Mouse (Mus musculus): ENCODE measurements around the gene Rbm4b. TPM values are rescaled to one million over a fixed set of nuclear protein-coding genes. Genes with fewer than 3 reads are reported as not detected.
A peak's percentile ranks its signal among the peaks of the same experiment; 100 is the strongest.
"Not testable (repeated sequence)": the region's sequence is repeated elsewhere in the genome, so short reads cannot be mapped to it uniquely, and the experiment has no call there.

Rbm4b gene
- polyA plus RNA-seq, 1 experiment from 2014 or later: 17.6 TPM

DNA sequence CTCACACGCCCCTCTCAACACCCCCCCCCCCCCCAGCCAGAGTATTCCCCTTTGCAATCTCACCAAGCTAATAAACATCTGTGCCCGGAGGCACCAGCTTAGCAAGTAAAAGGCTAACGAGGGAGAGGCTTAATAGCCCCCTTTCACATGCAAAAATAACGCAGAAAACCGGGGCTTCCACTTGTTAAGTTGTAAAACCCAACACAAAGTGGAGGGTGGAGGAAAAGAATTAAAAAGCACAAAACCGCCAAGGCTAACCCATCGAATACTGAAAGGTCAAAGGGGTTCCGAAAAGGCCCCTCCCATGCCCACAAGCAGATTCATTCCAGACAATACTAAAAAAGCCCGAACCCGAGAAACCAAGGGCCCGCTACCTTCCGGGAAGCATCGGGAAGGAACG is 54.0 kb downstream of the Rbm4b start:
- Histone ChIP-seq H3K4me1 (ENCODE audit: control insufficient read depth, low read depth, low read length) (peaks cover 23% of the 10 kb centered on the region), H3K36me3 (ENCODE audit: control insufficient read depth, insufficient read depth) (no peaks in the 10 kb centered on the region), H3K4me3 (ENCODE audit: low read depth, low read length) (peak overlapping the region; percentile 87), H3K27ac (ENCODE audit: low read length) (peak overlapping the region; percentile 91), H3K9ac (ENCODE audit: low read depth, low read length) (peak overlapping the region; percentile 75), H3K4me2 (ENCODE audit: low read depth, low read length) (peak overlapping the region; percentile 80), H3K27me3 (ENCODE audit: control insufficient read depth, insufficient read depth, low read depth, low read length) (no peaks in the 10 kb centered on the region), H3K9me3 (replicated peaks; ENCODE audit: control insufficient read depth, low read length) (no peaks in the 10 kb centered on the region)
- WGBS (ENCODE audit: insufficient replicate concordance): under 1% methylated on average over 14 of the region's 14 CpGs
- no peak for ATAC-seq (ENCODE audit: low read depth)

DNA sequence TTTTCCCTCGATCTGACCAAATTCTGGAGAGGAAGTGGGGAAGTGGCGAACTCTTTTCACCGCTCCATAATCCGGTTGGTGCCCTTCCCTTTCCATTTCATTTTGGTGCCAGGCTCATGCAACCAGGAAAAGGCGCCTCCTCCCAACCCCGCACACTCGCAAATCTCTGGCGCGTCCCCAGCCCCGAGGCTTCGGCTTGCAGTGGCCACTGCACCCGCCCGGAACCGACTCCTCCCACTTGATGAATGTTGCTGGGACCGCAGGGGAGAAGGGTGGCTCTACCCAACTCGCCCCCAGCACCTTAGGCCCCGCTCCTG is 54.4 kb downstream of the Rbm4b start:
- Histone ChIP-seq H3K27ac (ENCODE audit: low read length) (peak overlapping the region; percentile 91), H3K9ac (ENCODE audit: low read depth, low read length) (peak overlapping the region; percentile 75), H3K27me3 (ENCODE audit: control insufficient read depth, insufficient read depth, low read depth, low read length) (no peaks in the 10 kb centered on the region), H3K4me1 (ENCODE audit: control insufficient read depth, low read depth, low read length) (peaks cover 23% of the 10 kb centered on the region), H3K4me2 (ENCODE audit: low read depth, low read length) (peak overlapping the region; percentile 80), H3K9me3 (replicated peaks; ENCODE audit: control insufficient read depth, low read length) (no peaks in the 10 kb centered on the region), H3K36me3 (ENCODE audit: control insufficient read depth, insufficient read depth) (no peaks in the 10 kb centered on the region), H3K4me3 (ENCODE audit: low read depth, low read length) (peak overlapping the region; percentile 87)
- 0% methylated on average over 17 of the region's 17 CpGs for WGBS (ENCODE audit: insufficient replicate concordance)
- no peak for ATAC-seq (ENCODE audit: low read depth)

DNA sequence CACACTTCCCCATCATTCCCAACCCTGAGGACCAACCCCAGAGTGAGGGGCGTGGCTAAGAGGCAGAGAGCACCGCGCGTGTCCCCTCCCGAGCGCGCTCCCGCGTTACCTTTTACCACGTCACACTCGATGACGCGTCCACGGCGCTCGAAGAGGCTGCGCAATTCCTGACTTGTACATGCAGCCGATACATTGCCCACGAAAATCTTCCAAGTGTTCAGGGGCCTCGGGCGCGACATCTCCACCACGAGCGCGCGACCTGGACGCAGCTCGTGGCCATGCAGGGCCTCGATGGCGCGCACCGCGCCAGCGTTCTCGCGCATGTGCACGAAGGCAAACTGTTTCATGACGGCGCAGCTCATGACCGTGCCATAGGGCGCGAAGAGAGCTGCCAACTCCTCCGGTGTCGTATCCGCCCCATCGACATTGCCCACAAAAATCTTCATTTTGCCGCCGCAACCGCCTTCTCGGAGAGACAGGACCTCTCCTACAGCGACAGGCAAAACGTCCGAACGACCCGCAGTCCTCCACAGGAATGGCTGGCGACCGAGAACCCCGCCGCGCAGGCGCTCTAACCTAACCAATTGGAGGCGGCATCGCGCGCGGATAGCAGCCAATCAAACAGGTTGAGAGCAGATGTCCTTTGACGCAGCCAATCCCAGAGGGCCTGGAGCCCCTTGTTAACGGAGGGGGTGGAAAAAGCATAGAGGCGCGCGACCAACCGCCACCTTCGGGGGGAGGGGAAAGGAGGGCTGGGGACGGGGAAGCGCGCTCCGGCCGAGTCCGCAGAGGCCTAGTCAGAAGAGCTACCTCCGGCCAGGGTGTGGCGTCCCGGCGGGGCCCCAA is 55.0 kb downstream of the Rbm4b start, which contains the start of the genes Gm21992 and Rbm14:
Gene Gm21992 (minus strand): TSS at position 550 of the 846 bp plus-strand sequence.
Gene Rbm14 (minus strand): TSS at position 572 of the 846 bp plus-strand sequence.
- peak within 1 kb of the TSS; percentile 80 for H3K4me2 ChIP-seq (ENCODE audit: low read depth, low read length)
- peak within 1 kb of the TSS; percentile 91 for H3K27ac ChIP-seq (ENCODE audit: low read length)
- no peaks in the 10 kb centered on the region for H3K36me3 ChIP-seq (ENCODE audit: control insufficient read depth, insufficient read depth)
- peak; percentile 94 for ATAC-seq (ENCODE audit: low read depth)
- H3K4me3 ChIP-seq (ENCODE audit: low read depth, low read length): peak within 1 kb of the TSS; percentile 87
- no peaks in the 10 kb centered on the region for H3K27me3 ChIP-seq (ENCODE audit: control insufficient read depth, insufficient read depth, low read depth, low read length)
- WGBS (ENCODE audit: insufficient replicate concordance): under 1% methylated on average over 83 of the region's 83 CpGs
- H3K4me1 ChIP-seq (ENCODE audit: control insufficient read depth, low read depth, low read length): peaks cover 23% of the 10 kb centered on the region
- peak within 1 kb of the TSS; percentile 81 for H3K9ac ChIP-seq (ENCODE audit: low read depth, low read length)
- H3K9me3 ChIP-seq (replicated peaks; ENCODE audit: control insufficient read depth, low read length): no peaks in the 10 kb centered on the region

DNA sequence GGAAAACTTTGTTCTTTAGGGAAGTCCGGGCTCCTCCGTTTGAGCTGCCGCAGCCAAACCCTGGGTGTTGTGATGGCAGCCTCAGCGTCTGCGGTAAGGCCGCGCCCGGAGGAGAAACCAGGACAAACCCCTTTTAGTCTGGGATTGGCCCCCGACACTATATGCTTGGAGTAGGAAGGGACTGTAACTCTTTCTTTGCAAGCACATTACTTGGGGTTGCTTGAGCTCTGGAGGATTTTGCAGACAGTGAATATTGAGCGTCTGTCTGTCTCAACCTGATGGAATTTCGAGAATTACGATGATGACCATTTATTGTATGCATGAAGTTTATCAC is 55.6 kb downstream of the Rbm4b start:
- no peaks in the 10 kb centered on the region for H3K9me3 ChIP-seq (replicated peaks; ENCODE audit: control insufficient read depth, low read length)
- peak overlapping the region; percentile 81 for H3K9ac ChIP-seq (ENCODE audit: low read depth, low read length)
- H3K36me3 ChIP-seq (ENCODE audit: control insufficient read depth, insufficient read depth): no peaks in the 10 kb centered on the region
- H3K27me3 ChIP-seq (ENCODE audit: control insufficient read depth, insufficient read depth, low read depth, low read length): no peaks in the 10 kb centered on the region
- no peak; the same call in 1 of the 2 replicates for ATAC-seq (ENCODE audit: low read depth)
- 3% methylated on average over 12 of the region's 12 CpGs for WGBS (ENCODE audit: insufficient replicate concordance)
- H3K4me3 ChIP-seq (ENCODE audit: low read depth, low read length): peak overlapping the region; percentile 87
- H3K4me2 ChIP-seq (ENCODE audit: low read depth, low read length): peak overlapping the region; percentile 76
- H3K27ac ChIP-seq (ENCODE audit: low read length): peak overlapping the region; percentile 91
- H3K4me1 ChIP-seq (ENCODE audit: control insufficient read depth, low read depth, low read length): peaks cover 23% of the 10 kb centered on the region

DNA sequence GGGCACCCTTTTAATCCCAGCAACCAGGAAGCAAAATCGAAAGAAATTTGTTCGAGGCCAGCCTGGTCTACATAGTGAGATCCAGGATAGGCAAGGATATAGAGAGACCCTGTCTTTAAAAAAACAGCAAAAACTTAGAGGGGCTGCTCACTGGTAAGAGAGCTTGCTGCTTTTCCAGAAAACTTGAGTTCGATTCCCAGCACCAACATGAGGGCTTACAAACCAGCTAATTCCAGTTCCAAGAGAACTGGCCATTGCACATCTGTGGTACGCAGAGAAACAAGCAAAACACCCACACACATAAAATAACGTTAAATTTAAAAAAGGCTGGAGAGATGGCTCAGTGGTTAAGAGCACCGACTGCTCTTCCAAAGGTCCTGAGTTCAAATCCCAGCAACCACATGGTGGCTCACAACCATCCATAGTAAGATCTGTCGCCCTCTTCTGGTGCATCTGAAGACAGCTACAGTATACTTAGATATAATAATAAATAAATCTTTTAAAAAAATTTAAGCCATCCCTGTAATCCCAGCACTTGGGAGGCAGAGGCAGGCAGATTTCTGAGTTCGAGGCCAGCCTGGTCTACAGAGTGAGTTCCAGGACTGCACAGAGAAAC is 56.1 kb downstream of the Rbm4b start:
- not testable (repeated sequence) for ATAC-seq (ENCODE audit: low read depth); H3K36me3 ChIP-seq (ENCODE audit: control insufficient read depth, insufficient read depth); H3K27me3 ChIP-seq (ENCODE audit: control insufficient read depth, insufficient read depth, low read depth, low read length); H3K9me3 ChIP-seq (replicated peaks; ENCODE audit: control insufficient read depth, low read length)
- peak overlapping the region; percentile 76 for H3K4me2 ChIP-seq (ENCODE audit: low read depth, low read length)
- H3K27ac ChIP-seq (ENCODE audit: low read length): peak overlapping the region; percentile 91
- peak overlapping the region; percentile 87 for H3K4me3 ChIP-seq (ENCODE audit: low read depth, low read length)
- H3K4me1 ChIP-seq (ENCODE audit: control insufficient read depth, low read depth, low read length): peaks cover 23% of the 10 kb centered on the region
- H3K9ac ChIP-seq (ENCODE audit: low read depth, low read length): peak overlapping the region; percentile 81
- 66% methylated on average over 8 of the region's 8 CpGs for WGBS (ENCODE audit: insufficient replicate concordance)

DNA sequence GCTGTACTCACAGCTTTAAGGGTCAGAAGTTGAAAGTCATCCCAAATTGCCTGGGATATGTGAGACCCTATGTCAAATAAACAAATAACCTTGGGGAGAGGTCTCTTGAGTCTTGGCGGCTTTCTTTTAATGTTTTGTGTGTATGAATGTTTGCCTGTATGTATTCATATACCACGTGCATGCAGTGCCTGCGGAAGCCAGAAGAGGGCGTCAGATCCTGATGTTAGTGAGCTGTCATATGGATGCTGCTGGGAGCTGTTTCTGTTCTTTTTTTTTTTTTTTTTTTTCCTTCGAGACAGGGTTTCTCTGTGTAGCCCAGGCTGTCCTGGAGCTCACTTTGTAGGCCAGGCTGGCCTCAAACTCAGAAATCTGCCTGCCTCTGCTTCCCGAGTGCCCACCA is 56.7 kb downstream of the Rbm4b start:
- 82% methylated on average over 6 of the region's 6 CpGs for WGBS (ENCODE audit: insufficient replicate concordance)
- Histone ChIP-seq H3K4me1 (ENCODE audit: control insufficient read depth, low read depth, low read length) (peaks cover 21% of the 10 kb centered on the region), H3K9me3 (replicated peaks; ENCODE audit: control insufficient read depth, low read length) (no peaks in the 10 kb centered on the region), H3K4me3 (ENCODE audit: low read depth, low read length) (no peak overlapping the region), H3K4me2 (ENCODE audit: low read depth, low read length) (no peak overlapping the region), H3K9ac (ENCODE audit: low read depth, low read length) (no peak overlapping the region), H3K27ac (ENCODE audit: low read length) (no peak overlapping the region), H3K36me3 (ENCODE audit: control insufficient read depth, insufficient read depth) (no peaks in the 10 kb centered on the region), H3K27me3 (ENCODE audit: control insufficient read depth, insufficient read depth, low read depth, low read length) (no peaks in the 10 kb centered on the region)
- ATAC-seq (ENCODE audit: low read depth): no peak

Other genes with a start within 250 kb of the Rbm4b start
- 88.7 and 118 TPM in 2 replicates for gene Pcx, start 246.0 kb upstream of the Rbm4b start, polyA plus RNA-seq (2015; fragmentation: Nextera tagmentation; extraction: Ambion mirVana)
- 0.23 and 0.28 TPM in 2 replicates for gene Lrfn4, start 140.8 kb upstream of the Rbm4b start, polyA plus RNA-seq (2015; fragmentation: Nextera tagmentation; extraction: Ambion mirVana)
- gene Rce1, start 130.9 kb upstream of the Rbm4b start, polyA plus RNA-seq (2015; fragmentation: Nextera tagmentation; extraction: Ambion mirVana): 22.5 and 23.5 TPM in 2 replicates
- 0.40 and 0.57 TPM in 2 replicates for gene Gm960, start 57.8 kb upstream of the Rbm4b start, polyA plus RNA-seq (2015; fragmentation: Nextera tagmentation; extraction: Ambion mirVana)
- gene Sptbn2, start 45.3 kb upstream of the Rbm4b start, polyA plus RNA-seq (2015; fragmentation: Nextera tagmentation; extraction: Ambion mirVana): 0.07 and 0.12 TPM in 2 replicates
- gene Rbm4, start 37.4 kb downstream of the Rbm4b start, polyA plus RNA-seq (2015; fragmentation: Nextera tagmentation; extraction: Ambion mirVana): 28.3 and 29.2 TPM in 2 replicates
- gene Gm21992, start 55.1 kb downstream of the Rbm4b start, polyA plus RNA-seq (2015; fragmentation: Nextera tagmentation; extraction: Ambion mirVana): 11.7 and 13.7 TPM in 2 replicates
- 39.1 and 41.2 TPM in 2 replicates for gene Rbm14, start 55.1 kb downstream of the Rbm4b start, polyA plus RNA-seq (2015; fragmentation: Nextera tagmentation; extraction: Ambion mirVana)
- 55.2 and 57.1 TPM in 2 replicates for gene Ccs, start 82.8 kb downstream of the Rbm4b start, polyA plus RNA-seq (2015; fragmentation: Nextera tagmentation; extraction: Ambion mirVana)
- not detected in 2 replicates for gene Ccdc87, start 82.9 kb downstream of the Rbm4b start, polyA plus RNA-seq (2015; fragmentation: Nextera tagmentation; extraction: Ambion mirVana)
- gene Ctsf, start 98.6 kb downstream of the Rbm4b start, polyA plus RNA-seq (2015; fragmentation: Nextera tagmentation; extraction: Ambion mirVana): 27.3 and 30.5 TPM in 2 replicates
- gene Actn3, start 121.4 kb downstream of the Rbm4b start, polyA plus RNA-seq (2015; fragmentation: Nextera tagmentation; extraction: Ambion mirVana): 0.65 and 1.3 TPM in 2 replicates
- gene Zdhhc24, start 122.2 kb downstream of the Rbm4b start, polyA plus RNA-seq (2015; fragmentation: Nextera tagmentation; extraction: Ambion mirVana): 10.5 and 10.6 TPM in 2 replicates
- 0.95 and 1.2 TPM in 2 replicates for gene Bbs1, start 150.1 kb downstream of the Rbm4b start, polyA plus RNA-seq (2015; fragmentation: Nextera tagmentation; extraction: Ambion mirVana)
- 44.1 and 44.2 TPM in 2 replicates for gene Dpp3, start 171.8 kb downstream of the Rbm4b start, polyA plus RNA-seq (2015; fragmentation: Nextera tagmentation; extraction: Ambion mirVana)
- 0.29 and 0.31 TPM in 2 replicates for gene Peli3, start 186.6 kb downstream of the Rbm4b start, polyA plus RNA-seq (2015; fragmentation: Nextera tagmentation; extraction: Ambion mirVana)
- gene Mrpl11, start 205.7 kb downstream of the Rbm4b start, polyA plus RNA-seq (2015; fragmentation: Nextera tagmentation; extraction: Ambion mirVana): 36.8 and 38.0 TPM in 2 replicates
- gene Npas4, start 233.8 kb downstream of the Rbm4b start, polyA plus RNA-seq (2015; fragmentation: Nextera tagmentation; extraction: Ambion mirVana): not detected in 2 replicates